Mouse (Mus musculus) lung, postnatal 0 days (tissue): Measurements from ENCODE around the gene Gpr39.

Source experiments
- CTCF ChIP-seq: IDR thresholded peaks from 2 replicates; pipeline ENCODE4 v1.5.1; 2016; ENCODE audit warnings: antibody characterized with exemption, mild to moderate bottlenecking
- EP300 ChIP-seq: IDR thresholded peaks from 2 replicates; pipeline ENCODE4 v1.6.1; 2016; ENCODE audit warnings: antibody characterized with exemption, mild to moderate bottlenecking, control low read depth

DNA sequence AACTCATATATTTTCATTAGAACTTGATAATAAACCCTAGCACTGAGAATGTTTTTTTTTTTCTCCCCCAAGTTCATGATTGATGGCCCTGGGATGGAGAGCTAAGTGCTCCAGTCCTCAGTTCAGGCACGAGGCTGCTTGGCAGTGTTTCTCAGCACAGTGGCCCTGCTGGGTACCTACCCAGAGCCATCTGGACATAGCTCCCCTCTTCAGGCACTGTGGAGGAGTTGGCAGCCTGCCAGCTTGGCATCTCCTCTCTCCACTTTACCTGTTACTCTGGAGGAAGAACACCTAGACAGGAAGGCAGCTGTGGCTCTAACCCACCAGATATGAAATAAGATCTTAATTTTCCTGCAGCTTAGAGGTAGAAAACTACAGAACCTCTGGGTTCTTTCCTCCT, 33.2 kb upstream of the Gpr39 start:
- TF ChIP-seq CTCF (no peak), EP300 (no peak)
